Mouse (Mus musculus) embryo, embryonic 10 days (tissue): ENCODE results near the gene Fto.

Source experiments
- DNase-seq: peaks from one replicate; pipeline ENCODE4 v3.0.0-alpha.2; 2015; ENCODE audit warnings: low spot score

The Fto gene

DNA sequence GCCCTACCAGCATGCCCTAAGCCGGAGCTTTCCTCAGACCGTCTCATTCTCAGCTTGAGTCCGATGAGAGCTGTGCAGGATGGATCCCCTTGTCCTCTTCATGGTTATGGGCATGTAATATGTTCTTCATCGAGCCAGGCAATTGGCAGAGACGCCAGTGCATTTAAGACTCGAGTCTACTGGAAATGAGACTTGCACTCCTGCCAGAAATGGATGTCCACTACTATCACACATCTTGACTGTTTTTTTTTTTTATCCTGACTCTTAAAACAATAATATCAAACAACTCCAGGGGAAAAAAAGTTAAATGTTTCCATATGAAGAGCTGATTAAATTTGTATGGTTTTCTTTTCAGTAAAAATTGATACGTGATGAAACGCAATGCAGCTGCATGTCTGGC lies 301.9 kb downstream of the Fto start:
- DNase-seq: no peak

- no peak for DNase-seq
Observed at GRCm38 (mm10) chr8:91615781-91616683, 302.7 kb downstream of the Fto start.

- no peak for DNase-seq
Observed at GRCm38 (mm10) chr8:91617772-91618171, 304.4 kb downstream of the Fto start.

- peak; percentile 56 for DNase-seq
Observed at GRCm38 (mm10) chr8:91622757-91623156, 309.4 kb downstream of the Fto start.

DNA sequence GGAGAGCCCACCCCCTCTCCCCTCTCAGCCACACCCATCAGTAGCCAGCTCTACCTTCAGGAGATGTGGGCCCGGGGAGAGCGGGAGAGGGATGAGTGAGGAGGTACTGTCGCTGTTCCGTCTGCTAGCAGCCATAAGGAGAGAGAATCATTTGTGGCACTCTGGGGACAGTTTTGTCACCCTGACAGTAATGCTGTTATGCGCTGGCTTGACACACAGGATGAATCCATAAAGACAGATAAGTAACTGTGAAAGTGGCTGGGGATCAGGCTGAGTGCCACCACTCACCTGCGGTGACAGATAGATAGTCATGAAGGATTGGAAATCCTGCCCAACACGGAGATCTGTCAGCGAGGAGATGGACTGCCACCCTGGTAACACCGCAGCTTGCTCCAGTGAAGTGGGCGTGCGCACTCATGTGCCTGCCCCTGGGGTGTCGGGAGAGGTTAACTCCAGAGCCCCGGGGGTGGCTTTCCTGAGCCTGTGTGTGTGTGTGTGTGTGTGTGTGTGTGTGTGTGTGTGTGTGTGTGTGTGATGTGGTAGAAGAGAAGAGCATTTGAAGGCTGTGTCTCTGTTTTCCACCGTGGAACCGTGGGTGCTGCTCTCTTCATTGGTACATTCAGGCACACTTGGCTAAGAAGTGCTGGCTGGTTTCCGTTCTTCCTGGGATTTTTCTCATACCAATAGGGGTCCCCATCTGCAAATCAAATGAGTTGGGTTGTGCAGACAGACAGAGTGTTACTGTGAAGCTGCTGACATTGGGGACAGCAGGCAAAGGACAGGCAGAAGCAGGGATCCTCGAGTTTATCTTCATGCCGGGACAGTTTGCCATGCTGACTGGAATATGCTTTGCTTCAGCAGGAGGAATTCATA lies 312.6 kb downstream of the Fto start:
- DNase-seq: no peak

DNA sequence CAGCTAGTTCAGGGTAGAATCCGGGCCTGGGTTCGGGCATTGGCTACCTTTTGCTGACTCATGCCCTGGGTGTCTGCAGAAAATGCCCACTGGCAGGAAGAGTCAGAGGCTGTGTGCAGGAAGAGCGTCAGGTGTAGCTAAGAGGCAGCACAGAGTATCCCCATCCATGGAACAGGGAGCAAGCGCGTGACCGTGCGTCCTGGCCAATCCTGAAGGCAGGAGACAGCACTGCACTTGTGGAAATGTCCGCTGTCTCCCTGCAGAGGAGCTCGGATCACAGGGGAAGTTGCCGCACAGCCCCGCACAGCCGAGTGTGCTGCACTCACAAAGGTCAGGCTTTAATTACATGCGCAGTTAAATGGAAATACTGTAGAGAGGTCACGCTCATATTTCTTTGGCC lies 316.3 kb downstream of the Fto start:
- peak; percentile 61 for DNase-seq

- no peak for DNase-seq
Observed at GRCm38 (mm10) chr8:91630320-91631033, 317.2 kb downstream of the Fto start.

DNA sequence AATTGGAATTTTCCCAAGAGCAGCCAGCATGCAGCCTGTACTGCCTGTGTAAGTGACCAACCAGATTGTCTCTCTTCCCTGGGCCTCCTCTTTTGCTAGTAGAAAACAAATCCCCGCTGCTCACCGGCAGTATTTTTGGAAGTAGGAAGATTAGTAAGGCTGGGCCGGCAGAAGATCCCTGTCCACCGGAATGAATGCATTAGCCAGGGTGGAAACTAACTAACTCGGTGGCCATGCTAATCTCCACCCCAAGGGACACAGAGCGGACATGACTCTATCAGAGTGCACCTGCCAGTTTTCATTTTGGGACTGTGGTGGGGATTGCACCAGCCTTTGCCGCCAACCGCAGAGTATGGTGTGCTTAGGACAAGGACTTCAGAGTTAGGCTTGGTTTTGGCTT lies 319.1 kb downstream of the Fto start:
- no peak for DNase-seq

DNA sequence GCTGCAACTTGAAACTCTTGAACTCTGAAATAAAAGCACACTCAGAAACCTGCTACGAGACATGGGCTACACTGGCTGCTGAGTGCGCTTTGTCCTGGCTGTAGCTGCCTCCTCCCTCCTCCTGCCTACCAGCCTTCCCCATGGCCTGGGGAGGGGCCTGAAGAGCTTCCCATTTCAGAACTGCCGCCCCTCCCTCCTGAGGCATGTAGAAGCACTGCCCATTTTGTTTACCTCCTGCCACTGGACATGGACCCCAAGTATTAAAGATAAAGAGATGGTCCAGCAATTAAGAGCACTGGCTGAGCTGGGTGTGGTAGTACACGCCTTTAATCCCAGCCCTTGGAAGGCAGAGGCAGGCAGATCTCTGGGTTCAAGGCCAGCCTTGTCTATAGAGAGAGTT lies 322.1 kb downstream of the Fto start:
- DNase-seq: no peak

DNA sequence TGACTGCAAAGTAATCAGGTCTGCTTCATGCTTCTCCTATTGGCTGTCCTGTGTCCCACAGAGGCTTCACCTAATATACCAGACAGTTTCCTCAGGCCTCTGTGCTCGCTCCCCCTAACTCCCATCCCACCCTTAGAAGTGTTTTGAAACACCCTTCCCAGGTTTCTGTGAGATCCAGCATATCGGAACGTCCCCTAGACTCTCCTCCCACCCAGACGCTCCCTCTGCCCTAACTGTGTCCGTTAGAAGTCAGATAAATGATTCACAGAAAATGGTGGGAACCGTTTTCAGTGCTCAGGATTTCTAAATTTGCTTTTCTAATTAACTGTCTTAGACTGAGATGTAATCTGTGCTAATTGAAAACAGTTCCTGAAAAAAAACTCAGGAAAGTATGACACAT lies 323.6 kb downstream of the Fto start:
- no peak for DNase-seq

GRCm38 (mm10) chr8:91637684-91638083 lies 324.4 kb downstream of the Fto start:
- no peak for DNase-seq

- DNase-seq: no peak
Observed at GRCm38 (mm10) chr8:91638256-91638655, 324.9 kb downstream of the Fto start.

GRCm38 (mm10) chr8:91640471-91640870 lies 327.1 kb downstream of the Fto start:
- no peak for DNase-seq

GRCm38 (mm10) chr8:91645484-91645883 lies 332.2 kb downstream of the Fto start:
- DNase-seq: no peak

GRCm38 (mm10) chr8:91647959-91648358 lies 334.6 kb downstream of the Fto start:
- no peak for DNase-seq

- DNase-seq: peak; percentile 58
Observed at GRCm38 (mm10) chr8:91648776-91649175, 335.5 kb downstream of the Fto start.

DNA sequence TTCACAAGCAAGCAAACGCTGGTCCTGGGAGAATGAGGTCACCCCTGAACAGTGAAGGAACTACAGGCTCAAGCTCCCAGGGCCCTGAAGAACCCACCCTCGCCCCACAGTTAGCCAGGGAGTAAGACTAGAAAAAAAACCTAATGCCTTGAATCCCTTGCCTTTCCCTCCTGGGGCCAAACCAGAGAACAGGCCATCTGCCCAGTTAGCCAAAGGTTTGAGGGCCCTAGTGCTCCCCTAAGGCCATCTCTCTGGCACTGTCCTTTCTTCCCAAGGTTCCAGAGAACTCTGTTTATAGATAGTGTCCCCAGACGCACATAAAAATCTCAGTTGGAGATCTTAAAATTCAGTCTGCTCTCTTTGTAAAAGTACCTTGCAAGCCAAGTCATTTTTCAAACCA lies 340.2 kb downstream of the Fto start:
- DNase-seq: no peak

DNA sequence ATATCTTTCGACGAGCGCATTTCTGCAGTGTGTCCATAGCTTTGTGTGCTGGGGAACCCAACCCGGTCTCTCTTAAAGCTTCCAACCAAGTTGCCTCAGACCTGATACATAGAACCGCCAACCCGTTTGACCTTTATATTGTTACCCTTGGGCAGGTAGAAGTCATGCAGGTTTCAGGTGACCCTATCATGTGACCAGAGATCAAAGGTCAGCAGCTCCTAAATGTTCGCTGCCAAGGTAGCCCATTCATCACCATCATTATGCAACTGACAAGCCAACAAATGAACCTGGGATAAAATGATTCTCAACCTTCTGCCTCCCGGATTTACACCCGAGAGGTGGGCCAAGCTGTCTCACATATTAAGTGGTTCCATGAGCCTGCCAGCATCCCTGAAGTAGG lies 344.1 kb downstream of the Fto start:
- DNase-seq: no peak

DNA sequence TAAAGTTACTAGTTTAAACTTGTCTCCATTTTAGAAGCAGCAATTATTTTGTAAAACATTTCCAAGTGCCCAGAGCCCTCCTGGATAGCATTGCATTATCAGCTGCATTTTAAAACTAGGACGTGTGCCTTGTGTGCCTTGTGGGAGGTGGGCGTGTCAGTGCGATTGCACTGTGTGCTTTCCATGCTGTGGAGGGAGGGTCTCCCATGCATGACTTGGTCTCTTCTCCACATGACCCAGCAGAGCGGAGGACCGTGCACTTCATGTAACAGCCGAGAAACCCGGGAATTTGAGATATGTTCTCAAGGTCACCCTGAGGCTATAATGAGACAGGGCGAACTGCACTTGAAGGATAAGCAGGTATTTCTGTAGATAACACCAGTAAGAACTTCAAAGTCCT lies 347.6 kb downstream of the Fto start:
- no peak for DNase-seq

DNA sequence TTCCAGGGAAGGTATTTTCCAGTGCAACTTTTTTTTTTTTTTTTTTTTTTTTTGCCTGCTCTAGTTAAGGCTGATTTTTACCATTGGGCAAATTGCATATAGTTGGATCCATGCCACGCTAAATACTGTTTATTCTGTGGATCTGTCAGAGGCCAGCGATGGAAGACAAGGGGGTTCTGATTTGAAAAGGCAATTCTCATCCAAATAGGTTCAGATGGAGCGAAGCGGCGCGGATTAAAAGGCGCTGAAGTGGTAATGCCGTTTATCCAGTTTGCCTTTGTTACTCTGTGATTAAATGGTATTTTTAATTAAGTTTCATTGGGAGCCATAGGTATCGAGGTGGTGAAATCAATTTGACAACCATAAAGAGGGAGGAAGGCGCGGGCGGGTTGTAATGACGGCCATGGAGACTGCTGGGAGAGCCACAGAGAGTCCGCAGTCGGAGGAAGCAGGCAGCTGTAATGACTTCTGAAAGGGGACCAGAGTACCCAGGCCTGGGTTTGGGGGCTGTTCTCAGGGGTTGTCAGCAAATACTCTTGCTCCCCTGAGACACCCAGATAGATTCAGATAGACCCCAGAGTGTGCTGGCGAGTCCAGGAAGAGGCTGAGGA lies 356.2 kb downstream of the Fto start:
- no peak for DNase-seq

- no peak for DNase-seq
Observed at GRCm38 (mm10) chr8:91676928-91677327, 363.6 kb downstream of the Fto start.

DNA sequence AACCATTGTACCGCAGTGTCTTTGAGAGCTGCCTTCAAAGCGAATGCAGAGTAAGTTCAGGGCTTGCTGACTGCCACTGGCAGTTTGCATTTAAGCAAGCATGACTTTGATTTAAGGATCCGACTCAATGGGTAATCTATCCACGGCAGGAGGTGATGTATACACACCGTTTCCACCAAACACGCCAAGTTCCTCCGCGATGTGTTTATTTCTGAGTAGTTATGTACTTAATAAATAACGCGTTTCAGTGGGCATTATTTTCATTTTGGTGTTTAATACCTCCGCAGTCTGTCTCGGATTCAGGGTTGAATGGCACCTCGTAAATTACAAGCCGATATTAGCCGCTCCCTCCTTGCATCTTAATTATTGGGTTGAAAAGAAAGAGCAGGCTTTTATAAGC lies 366.1 kb downstream of the Fto start:
- DNase-seq: peak; percentile 12
